Mouse (Mus musculus): ENCODE measurements around the gene Nudcd2. TPM values are rescaled to one million over a fixed set of nuclear protein-coding genes. Genes with fewer than 3 reads are reported as not detected.

Gene Nudcd2
- polyA plus RNA-seq (2012; rRNA removed), result 5.1 and 11.2 TPM in 2 replicates

DNA sequence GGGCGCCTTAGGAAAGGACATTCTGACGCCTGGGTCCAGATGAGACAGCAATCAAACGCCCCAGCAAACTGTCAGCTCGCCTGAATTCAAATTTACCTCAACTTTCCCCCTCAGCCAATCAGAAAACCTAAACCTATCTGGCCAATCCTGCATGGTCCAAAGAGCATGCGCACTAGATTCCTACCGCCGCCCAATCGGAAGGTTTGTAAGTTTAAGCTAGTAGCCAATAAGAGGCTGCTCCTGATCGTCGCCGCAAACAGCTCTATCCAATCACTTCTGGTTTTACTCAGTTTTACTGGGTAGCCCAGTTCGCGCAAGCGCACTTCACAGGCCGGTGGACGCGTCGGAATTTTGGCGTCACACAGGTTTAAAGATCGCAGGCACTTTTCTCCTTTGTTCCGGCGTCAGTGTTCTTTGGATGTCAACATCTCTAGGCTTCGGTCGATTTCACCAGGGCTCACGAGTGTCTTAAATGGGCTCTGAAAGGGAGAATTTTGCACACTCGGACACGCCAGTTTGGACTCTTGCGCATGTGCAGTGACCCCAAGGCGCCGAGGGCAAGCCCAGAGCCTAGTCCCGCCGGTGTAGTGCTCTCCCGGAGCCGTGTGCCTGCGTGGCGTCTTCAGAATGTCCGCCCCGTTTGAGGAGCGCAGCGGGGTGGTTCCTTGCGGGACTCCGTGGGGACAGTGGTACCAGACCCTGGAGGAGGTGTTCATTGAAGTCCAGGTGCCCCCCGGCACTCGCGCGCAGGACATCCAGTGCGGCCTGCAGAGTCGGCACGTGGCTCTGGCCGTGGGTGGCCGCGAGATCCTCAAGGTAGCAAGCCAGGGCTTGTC lies at the start of gene Nudcd2, which contains the start of gene Hmmr:
Gene Nudcd2 (plus strand): TSS at position 329 of the 836 bp plus-strand sequence.
Gene Hmmr (minus strand): TSS at position 84 of the 836 bp plus-strand sequence.

GRCm38 (mm10) chr11:40695103-40695502 lies 38.4 kb upstream of the Nudcd2 start, which contains the start of gene Mat2b:
Gene Mat2b (minus strand): TSS chr11:40695203.

GRCm38 (mm10) chr11:40755109-40755627 lies 21.7 kb downstream of the Nudcd2 start, which contains the start of gene Ccng1:
Gene Ccng1 (minus strand): TSS chr11:40755311.

Other genes starting within 250 kb of the Nudcd2 start
- 10.8 and 12.6 TPM in 2 replicates for gene Mat2b, start 38.5 kb upstream of the Nudcd2 start, polyA plus RNA-seq (2012; rRNA removed)
- gene Hmmr, start 245 bp upstream of the Nudcd2 start, polyA plus RNA-seq (2012; rRNA removed), result 0.71 and 1.2 TPM in 2 replicates
- 4.3 and 4.9 TPM in 2 replicates for gene Ccng1, start 21.6 kb downstream of the Nudcd2 start, polyA plus RNA-seq (2012; rRNA removed)